27 mouse cellular contexts compared by ENCODE assay signal in the genomic region with DNA sequence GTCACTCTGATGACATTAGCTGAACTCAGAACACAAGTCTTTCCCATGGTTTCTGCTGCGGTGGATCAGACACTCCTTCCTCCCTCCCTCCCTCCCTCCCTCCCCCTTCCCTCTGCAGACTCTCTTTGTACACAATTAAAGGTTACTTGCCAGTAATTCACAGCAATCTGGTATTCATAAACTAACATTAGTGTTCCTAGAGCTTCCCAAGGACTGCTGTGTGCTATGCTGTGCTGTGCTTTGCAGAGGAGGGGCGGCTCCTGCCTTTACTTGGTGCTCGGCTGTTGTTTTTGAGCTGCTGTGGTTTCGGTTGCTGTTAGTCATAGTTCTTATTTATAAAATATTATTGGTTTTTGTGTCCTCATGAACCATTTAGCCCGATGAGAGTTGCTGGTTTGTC. TPM values are rescaled to one million over a fixed set of nuclear protein-coding genes. Genes with fewer than 3 reads are reported as not detected.
DNase-seq lines count a peak whose midpoint lies in the region; ATAC-seq and TF ChIP-seq lines count a peak whose summit lies in the region.
"Had no signal": no experiment of that assay in that cellular context is flagged by ENCODE, and none has a peak within 500 bp of the region (broad histone marks: within the 10 kb centered on the region; RNA-seq: fewer than 3 reads in every experiment).

No protein-coding gene starts in this region.

- H3K27ac ChIP-seq in layer of hippocampus, adult 2 months, result peak overlapping the region; percentile 89; the same call in 1 of the 2 replicates
- no peak overlapping the region for H3K27ac ChIP-seq in embryonic facial prominence, embryonic 12.5 days
- 0 out of 2 replicates have a peak overlapping the region, but pooled peaks have one; percentile 3 for H3K27ac ChIP-seq in embryonic facial prominence, embryonic 15.5 days (replicated peaks)
- peak overlapping the region; percentile 47 for H3K27ac ChIP-seq in olfactory bulb, adult 2 months (ENCODE audit: insufficient read depth, low read depth, low read length)
- H3K27ac ChIP-seq: forebrain, embryonic 12.5 days; forebrain, embryonic 15.5 days; heart, embryonic 15.5 days; hindbrain, embryonic 10.5 days; hindbrain, embryonic 14.5 days; hindbrain, postnatal 0 days had no signal

- no peaks in the 10 kb centered on the region for H3K27me3 ChIP-seq in embryonic facial prominence, embryonic 12.5 days
- no peaks in the 10 kb centered on the region for H3K27me3 ChIP-seq in embryonic facial prominence, embryonic 15.5 days
- H3K27me3 ChIP-seq: forebrain, embryonic 15.5 days; heart, embryonic 12.5 days; heart, embryonic 15.5 days had no signal

- no peaks in the 10 kb centered on the region for H3K9me3 ChIP-seq in embryonic facial prominence, embryonic 12.5 days
- H3K9me3 ChIP-seq in embryonic facial prominence, embryonic 15.5 days (replicated peaks), result no peaks in the 10 kb centered on the region
- H3K9me3 ChIP-seq: forebrain, embryonic 12.5 days; forebrain, embryonic 15.5 days; heart, embryonic 12.5 days; heart, embryonic 15.5 days; hindbrain, embryonic 10.5 days had no signal

- ATAC-seq in embryonic facial prominence, embryonic 12.5 days (ENCODE audit: insufficient number of reproducible peaks, insufficient read depth, low FRiP score, low TSS enrichment), result 0 out of 2 replicates have a peak, but pooled peaks have one; percentile 69
- peak; percentile 70; the same call in 1 of the 2 replicates for ATAC-seq in embryonic facial prominence, embryonic 15.5 days (ENCODE audit: insufficient number of reproducible peaks, low FRiP score, low TSS enrichment, low read depth)
- ATAC-seq: activated CD4-positive, CD25-positive, alpha-beta regulatory T cell, adult 4 months; CD4-positive, CD25-positive, alpha-beta regulatory T cell, adult 4 months; forebrain, embryonic 15.5 days; hindbrain, postnatal 0 days; inflammation-experienced regulatory T-cells, adult 6 months; intestine, embryonic 16.5 days had no signal

- H3K4me1 ChIP-seq in embryonic facial prominence, embryonic 12.5 days, result peaks cover 15% of the 10 kb centered on the region
- H3K4me1 ChIP-seq in embryonic facial prominence, embryonic 15.5 days, result peaks cover 20% of the 10 kb centered on the region
- peaks cover 24% of the 10 kb centered on the region for H3K4me1 ChIP-seq in olfactory bulb, adult 2 months (ENCODE audit: control insufficient read depth, insufficient read depth, low read length)
- H3K4me1 ChIP-seq: heart, embryonic 12.5 days; heart, embryonic 15.5 days had no signal

- no peak overlapping the region for H3K4me3 ChIP-seq in layer of hippocampus, adult 2 months
- H3K4me3 ChIP-seq in embryonic facial prominence, embryonic 12.5 days, result no peak overlapping the region
- H3K4me3 ChIP-seq in embryonic facial prominence, embryonic 15.5 days (replicated peaks), result no peak overlapping the region
- H3K4me3 ChIP-seq in olfactory bulb, adult 2 months (ENCODE audit: insufficient read depth, low read depth, low read length), result no peak overlapping the region
- H3K4me3 ChIP-seq: forebrain, embryonic 12.5 days; forebrain, embryonic 15.5 days; heart, embryonic 12.5 days; heart, embryonic 15.5 days; hindbrain, embryonic 10.5 days had no signal

- TF ChIP-seq CTCF in layer of hippocampus, adult 2 months (conservative IDR thresholded peaks at IDR 0.05), result no peak
- no peak for TF ChIP-seq CTCF in olfactory bulb, adult 2 months (IDR thresholded peaks at IDR 0.05; ENCODE audit: insufficient read depth, low read depth, low read length)

- H3K9ac ChIP-seq in embryonic facial prominence, embryonic 12.5 days, result no peak overlapping the region
- H3K9ac ChIP-seq in embryonic facial prominence, embryonic 15.5 days, result no peak overlapping the region
- H3K9ac ChIP-seq: forebrain, embryonic 12.5 days; forebrain, embryonic 15.5 days; heart, embryonic 12.5 days; heart, embryonic 15.5 days; hindbrain, embryonic 14.5 days had no signal

- 51% methylated on average over 5 of the region's 5 CpGs for WGBS in embryonic facial prominence, embryonic 12.5 days
- WGBS in embryonic facial prominence, embryonic 15.5 days, result 39% methylated on average over 5 of the region's 5 CpGs
- WGBS in olfactory bulb, adult 2 months, result 31% methylated on average over 5 of the region's 5 CpGs

- DNase-seq in layer of hippocampus, adult 2 months (ENCODE audit: low spot score in 2 of 2), result no peak
- no peak for DNase-seq in layer of hippocampus, adult 8-10 months (ENCODE audit: low spot score in 2 of 2)
- DNase-seq in right cerebral cortex, adult 2 months (ENCODE audit: low spot score in 2 of 2), result no peak
- no peak for DNase-seq in cerebellum, adult 18-20 months
- DNase-seq in neural tube, embryonic 10.5 days (ENCODE audit: extremely low spot score, low spot score), result no peak
- DNase-seq: adrenal gland, adult 8-10 months; cerebellum, adult 11-12 months; cerebellum, adult 9-11 months; cerebellum, postnatal 25 days; gastrocnemius, postnatal 25 days; heart, adult 18-20 months; heart, postnatal 10 days; heart, postnatal 36 days had no signal

- no peak for TF ChIP-seq POLR2A in olfactory bulb, adult 2 months (IDR thresholded peaks at IDR 0.05; ENCODE audit: insufficient read depth, low read depth, low read length)

- H3K36me3 ChIP-seq in embryonic facial prominence, embryonic 12.5 days, result no peaks in the 10 kb centered on the region
- H3K36me3 ChIP-seq in embryonic facial prominence, embryonic 15.5 days, result no peaks in the 10 kb centered on the region
- H3K36me3 ChIP-seq: forebrain, embryonic 12.5 days; forebrain, embryonic 15.5 days; heart, embryonic 12.5 days; heart, embryonic 15.5 days; hindbrain, embryonic 10.5 days had no signal

- no peak overlapping the region for H3K4me2 ChIP-seq in embryonic facial prominence, embryonic 12.5 days (replicated peaks)
- no peak overlapping the region for H3K4me2 ChIP-seq in embryonic facial prominence, embryonic 15.5 days (replicated peaks)
- H3K4me2 ChIP-seq: forebrain, embryonic 12.5 days; forebrain, embryonic 15.5 days; heart, embryonic 12.5 days; heart, embryonic 15.5 days; hindbrain, embryonic 14.5 days had no signal

RNA-seq across cellular contexts. Expression of a gene that starts 34.9 kb away (rescaled TPM):
- 1 to 10 TPM; 2.7 to 3.2 TPM for total RNA-seq in layer of hippocampus, adult 2 months (2021)
- 1 to 10 TPM; 3.7 to 7.7 (median 5.6) TPM for total RNA-seq in layer of hippocampus, adult 8-10 months (2022)
- 1.4 and 1.6 TPM in 2 replicates for polyA plus RNA-seq in embryonic facial prominence, embryonic 12.5 days (2016; fragmentation: Nextera tagmentation; extraction: Ambion mirVana)
- 4.0 and 4.2 TPM in 2 replicates for polyA plus RNA-seq in embryonic facial prominence, embryonic 15.5 days (2015; fragmentation: Nextera tagmentation; extraction: Ambion mirVana)
- polyA plus RNA-seq in olfactory bulb, adult 2 months (2012; ENCODE audit: insufficient read depth, insufficient read length, low replicate concordance, missing spikeins), result not detected in 2 replicates
